Mouse (Mus musculus) layer of hippocampus, adult 2 months (tissue): ENCODE results near the gene Ankrd26. TPM values are rescaled to one million over a fixed set of nuclear protein-coding genes. Genes with fewer than 3 reads are reported as not detected.
A peak's percentile ranks its signal among the peaks of the same experiment; 100 is the strongest.
"Not testable (repeated sequence)": the region's sequence is repeated elsewhere in the genome, so short reads cannot be mapped to it uniquely, and the experiment has no call there.

Source experiments
- DNase-seq, 2 experiments: peaks; one replicate each; pipeline ENCODE4 v3.0.0; 2022; ENCODE audit warnings: low spot score in 2 of 2
- H3K27ac ChIP-seq: fragments of 200-600 bp; 2 replicates; pipeline ENCODE4 v1.8.1; 2022
- H3K4me3 ChIP-seq: fragments of 200-600 bp; 2 replicates; pipeline ENCODE4 v1.8.1; 2022; ENCODE audit warnings: mild to moderate bottlenecking
- CTCF ChIP-seq: fragments of 200-600 bp; conservative IDR thresholded peaks from 2 replicates; pipeline ENCODE4 v1.8.1; 2022; ENCODE audit warnings: antibody characterized with exemption, mild to moderate bottlenecking, moderate library complexity
- total RNA-seq, 2 experiments: library from RNA; stranded (reverse); gene quantifications; 2 replicates each; pipeline ENCODE4 v1.2.3; 2021

The Ankrd26 gene
- total RNA-seq, 2 experiments from 2014 or later = 8.2 to 9.5 TPM

DNA sequence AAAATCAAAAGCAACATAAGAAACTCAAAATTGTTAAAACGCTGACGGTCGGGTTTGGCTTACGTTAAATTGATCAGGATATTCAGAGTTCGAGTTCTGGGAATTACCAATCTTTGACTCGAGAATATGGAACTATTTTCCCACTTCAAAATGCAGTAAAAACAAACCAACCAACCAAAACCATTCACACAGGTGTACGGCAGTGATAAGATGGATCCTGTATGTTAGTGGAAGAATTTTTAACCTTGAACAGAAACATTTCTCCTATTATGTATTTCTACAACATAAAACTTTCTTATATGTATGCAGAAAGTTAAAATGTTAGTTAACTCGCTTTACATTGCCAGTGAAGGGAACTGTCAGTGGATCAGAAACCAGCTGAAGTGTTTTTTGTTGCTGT is 801 bp downstream of the Ankrd26 start:
- no peak for TF ChIP-seq CTCF
- DNase-seq = no peak
- Histone ChIP-seq H3K27ac (no peak overlapping the region), H3K4me3 (peak overlapping the region; percentile 78)

DNA sequence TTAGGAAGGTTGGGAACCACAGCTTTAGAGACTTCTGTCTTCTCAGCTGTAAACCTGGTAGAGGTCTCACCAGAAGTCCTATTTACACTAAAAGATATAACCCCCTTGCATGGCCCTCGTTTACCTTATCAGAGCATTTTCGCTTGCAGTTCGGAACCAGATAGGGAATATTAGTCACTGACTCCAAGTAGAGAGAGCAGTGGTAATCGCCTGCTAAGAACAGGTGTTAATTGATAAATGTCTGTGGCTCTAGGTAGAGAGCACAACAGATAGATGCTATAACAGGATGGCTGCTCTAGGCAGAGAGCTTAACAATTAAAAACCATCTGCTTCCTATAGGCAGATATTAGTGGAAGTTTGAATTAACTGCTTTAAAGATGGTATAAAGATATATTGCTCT is 23.4 kb downstream of the Ankrd26 start:
- DNase-seq = no peak
- TF ChIP-seq CTCF = no peak
- Histone ChIP-seq H3K4me3 (no peak overlapping the region), H3K27ac (no peak overlapping the region)

DNA sequence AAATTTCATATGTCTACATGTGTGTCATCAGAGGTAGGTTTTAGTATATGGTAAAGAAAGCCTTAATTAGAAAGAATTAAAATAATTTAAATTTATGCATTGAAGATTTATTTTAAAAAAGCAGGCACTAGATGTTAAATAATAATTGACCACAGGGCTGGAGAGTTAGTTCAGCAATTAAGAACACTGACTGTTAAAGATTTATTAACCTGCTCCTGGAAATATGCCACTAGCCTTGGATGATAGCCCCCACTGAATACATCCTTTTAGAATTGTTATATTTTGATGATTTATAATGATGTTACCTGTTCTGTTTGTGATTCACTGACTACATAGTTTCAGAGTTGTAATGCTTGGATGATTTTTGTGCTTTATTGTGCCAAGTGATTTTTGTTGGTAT is 24.8 kb downstream of the Ankrd26 start:
- H3K27ac ChIP-seq, H3K4me3 ChIP-seq, DNase-seq: not testable (repeated sequence)

DNA sequence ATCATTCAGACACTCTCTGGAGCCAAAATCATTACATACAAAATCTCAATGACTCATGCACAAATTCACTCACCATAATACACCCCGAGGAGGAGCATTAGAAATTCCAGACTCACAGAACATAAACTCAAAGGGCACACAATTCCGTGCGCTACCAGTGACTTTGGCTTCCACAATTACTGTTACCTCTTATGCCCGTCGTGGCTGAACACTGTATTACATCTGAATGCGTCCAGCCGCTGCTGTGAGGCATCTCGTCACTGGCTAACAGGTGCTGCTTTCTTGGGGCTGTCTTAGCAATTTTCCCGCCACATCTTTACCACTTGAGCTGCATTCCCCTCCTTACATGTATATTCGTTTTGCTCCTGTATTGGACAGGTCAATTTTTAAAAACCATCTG is 26.7 kb downstream of the Ankrd26 start:
- no peak for DNase-seq
- H3K4me3 ChIP-seq = no peak overlapping the region
- no peak for TF ChIP-seq CTCF
- H3K27ac ChIP-seq = no peak overlapping the region

DNA sequence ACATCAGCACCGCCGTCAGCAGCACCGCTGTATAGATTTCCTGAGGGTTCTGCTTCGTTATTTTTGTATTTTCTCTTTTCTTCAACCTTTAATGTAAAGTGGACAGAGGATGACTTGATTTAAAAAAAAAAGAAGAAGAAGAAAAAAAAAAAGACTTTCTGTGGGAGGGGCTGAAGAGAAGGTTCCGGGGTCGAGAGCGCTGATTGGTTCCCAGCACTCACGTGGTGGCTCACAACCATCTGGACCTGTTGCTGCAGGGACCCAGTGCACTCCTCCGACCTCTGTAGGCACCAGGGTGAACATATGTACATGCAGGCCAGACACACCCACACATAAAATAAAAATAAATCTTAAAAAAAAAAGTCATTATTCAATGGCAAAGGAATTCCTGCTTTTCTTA is 28.6 kb downstream of the Ankrd26 start:
- Histone ChIP-seq H3K27ac (no peak overlapping the region), H3K4me3 (no peak overlapping the region)
- no peak for TF ChIP-seq CTCF
- no peak for DNase-seq

DNA sequence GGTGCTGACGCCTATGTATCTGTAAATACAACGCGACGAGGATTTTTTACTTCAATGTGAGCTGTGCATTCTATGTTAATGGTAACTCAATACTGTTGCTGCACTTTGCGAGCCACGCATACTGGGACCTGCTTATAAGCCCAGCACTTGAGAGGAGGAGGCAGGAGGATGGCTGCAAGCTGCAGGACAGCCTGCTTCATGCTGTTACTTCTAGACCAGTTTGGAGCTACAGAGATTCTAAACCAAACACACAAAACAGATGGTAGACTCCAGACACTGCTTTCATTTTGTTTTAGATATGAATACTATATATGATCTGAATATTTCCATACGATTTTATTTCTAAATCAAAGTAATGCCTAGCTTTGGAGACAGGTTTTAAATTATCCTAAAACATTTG is 41.4 kb downstream of the Ankrd26 start:
- Histone ChIP-seq H3K4me3 (no peak overlapping the region), H3K27ac (no peak overlapping the region)
- no peak for DNase-seq
- TF ChIP-seq CTCF = no peak

DNA sequence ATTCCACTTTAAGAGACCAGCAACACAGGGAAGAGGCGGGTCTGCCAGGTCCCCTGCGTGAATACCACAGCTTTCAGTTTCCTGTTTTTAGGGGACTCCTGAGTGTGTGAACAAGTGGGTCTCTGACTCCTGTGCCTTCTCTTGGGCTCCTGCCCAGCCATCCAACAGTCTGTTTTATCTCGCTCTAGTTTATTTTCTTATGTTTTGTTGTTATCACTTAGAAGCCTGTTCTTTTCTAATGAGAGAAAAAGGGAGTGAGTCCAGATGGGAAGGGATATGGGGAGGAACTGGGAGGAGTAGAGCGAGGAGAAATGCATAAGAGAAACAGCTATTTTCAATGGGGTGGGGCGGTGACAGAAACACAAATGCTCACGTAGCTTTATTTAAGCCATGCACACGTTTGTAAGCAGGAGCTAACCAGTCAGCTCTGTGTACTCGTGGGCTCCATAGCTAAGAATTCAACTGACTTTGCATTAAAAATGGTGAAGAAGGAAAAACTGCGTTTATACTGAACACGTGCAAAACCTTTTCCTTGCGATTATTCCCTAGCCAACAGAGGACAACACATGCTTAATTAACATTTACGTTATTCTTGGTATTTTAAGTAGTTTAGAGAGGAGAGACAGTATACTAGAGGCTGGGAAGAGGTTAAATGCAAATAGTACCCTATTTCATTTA is 48.6 kb downstream of the Ankrd26 start:
- no peak for TF ChIP-seq CTCF
- Histone ChIP-seq H3K4me3 (no peak overlapping the region), H3K27ac (no peak overlapping the region)
- DNase-seq = no peak

DNA sequence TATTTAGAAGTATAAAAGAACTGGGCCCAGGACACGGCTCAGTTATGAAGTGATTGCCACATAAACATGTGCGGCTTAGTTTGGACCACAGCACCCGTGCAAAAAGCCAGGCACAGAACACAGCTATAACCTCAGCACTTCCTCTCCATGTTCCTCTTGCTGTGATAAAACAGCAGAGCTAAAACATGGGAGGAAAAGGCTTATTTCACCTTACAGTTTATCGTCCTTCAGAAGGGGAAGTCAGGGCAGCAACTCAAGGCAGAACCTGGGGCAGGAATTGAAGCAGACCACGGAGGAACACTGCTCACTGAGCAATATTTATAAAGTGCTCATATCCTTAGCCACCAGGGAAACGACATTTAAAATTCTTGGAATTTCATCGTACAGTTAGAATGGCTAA is 63.0 kb downstream of the Ankrd26 start:
- Histone ChIP-seq H3K4me3 (no peak overlapping the region), H3K27ac (no peak overlapping the region)
- DNase-seq = no peak
- no peak for TF ChIP-seq CTCF

DNA sequence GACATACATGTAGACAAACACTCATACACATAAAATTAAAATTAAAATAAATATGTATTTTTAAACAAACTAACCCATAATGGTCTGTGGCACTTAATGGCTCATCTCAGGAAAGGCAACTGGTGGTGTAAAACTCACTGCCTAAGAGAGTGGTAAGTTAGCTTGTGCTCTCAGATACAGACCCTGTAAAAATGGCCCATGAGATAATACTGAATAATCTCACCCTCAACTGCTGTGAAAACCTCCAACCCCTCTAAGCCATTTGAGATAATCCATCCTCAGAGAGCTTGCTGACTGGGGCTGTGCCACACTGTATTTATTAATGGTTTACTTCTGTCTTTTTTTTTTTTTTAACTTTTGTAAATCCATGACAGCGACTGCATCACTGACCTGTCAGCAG is 79.9 kb downstream of the Ankrd26 start:
- no peak for TF ChIP-seq CTCF
- H3K4me3 ChIP-seq = no peak overlapping the region
- no peak overlapping the region for H3K27ac ChIP-seq
- DNase-seq = no peak

DNA sequence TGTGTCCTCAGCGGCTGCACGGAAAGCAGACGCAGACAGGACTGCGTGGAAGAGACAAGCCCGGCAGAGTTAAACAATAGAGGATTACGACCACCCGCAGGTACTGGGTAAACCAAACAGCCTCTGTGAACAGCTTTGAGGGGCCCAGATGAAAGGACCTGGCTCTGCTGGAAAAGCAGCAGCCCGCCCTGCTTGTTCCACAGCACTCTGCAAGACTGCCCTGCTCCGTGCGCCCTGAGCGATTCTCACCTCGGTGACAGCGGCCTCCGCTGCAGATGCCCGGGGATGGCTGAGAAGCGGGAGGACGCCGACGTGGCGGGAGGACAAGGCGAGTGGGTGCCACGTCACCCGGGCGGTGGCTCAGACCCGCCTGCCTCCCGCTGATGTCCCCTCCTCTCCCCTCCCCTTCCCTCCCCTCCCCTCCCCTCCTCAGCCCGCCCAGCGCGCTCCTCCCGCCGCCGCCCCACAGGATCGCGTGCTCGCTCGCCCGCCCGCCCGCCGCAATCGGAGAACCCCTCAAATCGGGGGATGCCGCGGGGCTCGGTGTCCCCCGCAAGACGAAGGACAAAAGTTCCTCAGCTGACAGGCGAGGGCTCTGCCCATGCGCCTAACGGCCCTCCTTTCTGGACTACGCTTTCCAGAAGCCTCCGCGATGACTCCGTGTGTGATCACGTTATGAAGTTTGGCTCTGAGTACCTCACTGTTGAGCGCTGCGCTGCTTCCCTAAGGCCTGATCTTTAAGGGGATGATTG is 82.9 kb downstream of the Ankrd26 start, which contains the start of gene Zfp9:
Gene Zfp9 (minus strand): TSS at position 364 of the 752 bp plus-strand sequence.
- peak within 1 kb of the TSS; percentile 96 for H3K27ac ChIP-seq
- H3K4me3 ChIP-seq = peak within 1 kb of the TSS; percentile 95
- peak; percentile 79 to 84 for DNase-seq
- no peak for TF ChIP-seq CTCF

DNA sequence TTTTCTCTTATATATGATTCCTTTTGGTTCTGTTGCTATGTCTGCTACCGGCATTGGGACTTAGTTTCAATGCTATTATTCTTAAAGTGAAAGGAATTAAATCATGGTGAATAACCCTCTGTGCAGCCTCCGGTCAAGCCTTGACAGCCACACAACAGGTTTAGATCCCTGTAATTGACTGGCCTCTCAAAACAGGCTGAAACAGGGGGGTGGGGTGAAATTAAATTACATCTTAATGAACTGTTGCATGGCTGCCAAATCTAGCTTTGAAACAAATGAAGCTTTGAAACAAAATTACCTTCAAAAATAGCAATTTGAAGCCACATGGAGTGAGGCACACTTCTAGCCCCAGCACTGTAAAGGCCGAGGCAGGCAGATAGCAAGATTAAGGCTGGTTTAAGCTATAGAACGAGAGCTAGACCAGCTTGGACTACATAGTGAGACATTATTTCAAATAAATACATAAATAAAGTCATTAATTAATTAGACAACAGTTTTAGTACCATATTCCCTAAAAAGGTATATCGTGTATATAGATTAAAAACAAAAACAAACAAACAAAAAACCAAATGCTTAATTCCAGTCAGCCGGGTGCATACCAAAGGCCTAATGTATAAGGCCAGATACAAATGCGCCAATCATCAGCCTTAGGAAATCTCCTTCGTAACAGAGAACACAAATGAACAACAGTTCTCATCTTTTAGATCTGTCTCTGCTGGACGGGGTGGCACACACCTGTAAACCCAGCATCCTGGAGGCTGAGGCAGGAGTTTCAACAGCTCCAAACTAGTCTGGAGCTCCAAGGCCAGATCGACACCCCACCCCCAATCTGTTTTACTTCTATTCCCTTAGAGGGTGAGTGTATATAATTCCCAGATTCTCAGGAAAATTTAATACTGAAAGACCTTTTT is 83.9 kb downstream of the Ankrd26 start:
- TF ChIP-seq CTCF = no peak
- no peak for DNase-seq
- Histone ChIP-seq H3K4me3 (peak overlapping the region; percentile 95), H3K27ac (peak overlapping the region; percentile 96)

DNA sequence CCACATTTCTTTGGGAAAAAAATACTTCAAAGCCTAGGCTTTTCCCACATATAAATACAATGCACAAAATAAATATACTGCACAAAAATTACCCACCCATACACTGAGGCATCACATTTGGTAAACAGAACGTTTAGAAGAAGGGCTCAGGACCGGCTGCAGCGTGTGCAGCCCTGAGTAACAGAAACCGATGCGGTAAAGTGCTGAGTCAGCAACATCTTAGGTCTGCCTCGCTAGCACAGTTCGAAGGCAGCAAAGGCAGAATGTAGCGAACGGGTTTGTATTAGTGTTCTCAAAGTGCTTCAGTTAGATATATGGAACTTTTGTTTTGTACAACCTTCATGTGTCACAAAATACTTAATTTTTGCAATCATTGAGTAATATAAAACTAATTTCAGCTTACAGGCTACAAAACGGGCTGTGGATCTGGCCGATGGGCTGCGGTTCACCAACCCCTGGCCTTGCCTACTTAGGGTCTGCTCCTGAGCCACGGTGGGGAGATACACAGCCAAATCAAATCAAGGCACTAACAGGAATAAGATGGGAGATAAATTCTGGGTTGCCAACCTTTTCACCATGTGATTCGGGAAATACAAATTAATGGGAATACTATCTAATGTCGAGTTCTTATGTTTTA is 99.8 kb downstream of the Ankrd26 start:
- Histone ChIP-seq H3K27ac (no peak overlapping the region), H3K4me3 (no peak overlapping the region)
- no peak for DNase-seq
- TF ChIP-seq CTCF = no peak

DNA sequence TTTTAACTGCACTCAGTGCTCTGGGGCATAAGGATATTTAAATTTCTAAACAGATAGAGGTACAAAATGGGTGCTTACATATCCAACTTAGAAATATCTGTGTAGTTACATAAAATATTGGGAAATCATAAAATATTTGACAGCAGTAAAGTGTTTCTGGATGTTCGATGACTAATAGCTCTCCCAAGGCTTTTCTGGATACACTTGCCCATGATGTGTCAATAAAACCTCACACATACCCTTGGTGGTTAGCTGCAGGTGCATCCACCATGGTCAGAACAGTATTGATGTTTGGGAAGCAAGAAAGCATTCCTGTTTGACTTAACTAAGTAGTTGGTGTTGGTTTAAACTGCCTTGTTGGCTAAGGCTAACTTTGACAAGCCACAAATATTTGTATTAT is 104.3 kb downstream of the Ankrd26 start:
- TF ChIP-seq CTCF = no peak
- Histone ChIP-seq H3K27ac (no peak overlapping the region), H3K4me3 (no peak overlapping the region)
- no peak for DNase-seq
